10 mouse cellular contexts compared by ENCODE assay signal in genomic region chr11:87026096-87026875, GRCm38 (mm10). TPM values are rescaled to one million over a fixed set of nuclear protein-coding genes. Genes with fewer than 3 reads are reported as not detected.
DNase-seq lines count a peak whose midpoint lies in the region; ATAC-seq and TF ChIP-seq lines count a peak whose summit lies in the region.
"Had no signal": no experiment of that assay in that cellular context is flagged by ENCODE, and none has a peak within 500 bp of the region (broad histone marks: within the 10 kb centered on the region; RNA-seq: fewer than 3 reads in every experiment).

No protein-coding gene starts in this region.

- TF ChIP-seq CTCF in small intestine, adult 2 months (IDR thresholded peaks at IDR 0.05; ENCODE audit: extremely low read depth, insufficient read length, insufficient replicate concordance, low read depth, low read length) = no peak

- WGBS in limb, embryonic 15.5 days = 72% methylated on average over 9 of the region's 9 CpGs
- WGBS in limb, embryonic 10.5 days = 82% methylated on average over 9 of the region's 9 CpGs
- WGBS in large intestine, adult 2 months = 25% methylated on average over 9 of the region's 9 CpGs
- WGBS in small intestine, adult 2 months = 42% methylated on average over 9 of the region's 9 CpGs

- H3K4me3 ChIP-seq in limb, embryonic 15.5 days = no peak overlapping the region
- H3K4me3 ChIP-seq in limb, embryonic 10.5 days = no peak overlapping the region
- no peak overlapping the region for H3K4me3 ChIP-seq in small intestine, adult 2 months (ENCODE audit: low read depth, low read length)
- H3K4me3 ChIP-seq: forebrain, embryonic 15.5 days; hindbrain, embryonic 15.5 days had no signal

- no peak; the same call in 1 of the 2 replicates for TF ChIP-seq POLR2A in small intestine, adult 2 months (IDR thresholded peaks at IDR 0.05; ENCODE audit: low read depth, low read length)

- no peak for DNase-seq in limb, embryonic 10.5 days (ENCODE audit: low spot score)
- DNase-seq in heart, adult 9 months (ENCODE audit: low spot score in 2 of 2) = peak; percentile 39 to 42
- DNase-seq in large intestine, adult 2 months (ENCODE audit: low read depth, low spot score) = peak; percentile 91
- no peak for DNase-seq in layer of hippocampus, adult 9-11 months
- DNase-seq in spleen, postnatal 10 days (ENCODE audit: low spot score in 2 of 2) = no peak
- DNase-seq: cerebellum, postnatal 14 days had no signal

- no peak overlapping the region for H3K9ac ChIP-seq in limb, embryonic 15.5 days
- H3K9ac ChIP-seq: forebrain, embryonic 15.5 days; hindbrain, embryonic 15.5 days had no signal

- no peaks in the 10 kb centered on the region for H3K9me3 ChIP-seq in limb, embryonic 15.5 days
- H3K9me3 ChIP-seq in limb, embryonic 10.5 days (replicated peaks) = no peaks in the 10 kb centered on the region
- H3K9me3 ChIP-seq: forebrain, embryonic 15.5 days; hindbrain, embryonic 15.5 days had no signal

- H3K27me3 ChIP-seq in limb, embryonic 15.5 days = no peaks in the 10 kb centered on the region
- H3K27me3 ChIP-seq in limb, embryonic 10.5 days (ENCODE audit: low read depth, poor library complexity, severe bottlenecking) = no peaks in the 10 kb centered on the region
- H3K27me3 ChIP-seq in small intestine, adult 2 months (ENCODE audit: control insufficient read depth, insufficient read depth, low read length) = no peaks in the 10 kb centered on the region
- H3K27me3 ChIP-seq: forebrain, embryonic 15.5 days; hindbrain, embryonic 15.5 days had no signal

- H3K4me1 ChIP-seq in limb, embryonic 15.5 days = peaks cover 8% of the 10 kb centered on the region; the same call in 1 of the 2 replicates
- H3K4me1 ChIP-seq in limb, embryonic 10.5 days = no peaks in the 10 kb centered on the region
- peaks cover 22% of the 10 kb centered on the region; the same call in 1 of the 2 replicates for H3K4me1 ChIP-seq in small intestine, adult 2 months (ENCODE audit: control insufficient read depth, insufficient read depth, insufficient read length, low read length)
- H3K4me1 ChIP-seq: forebrain, embryonic 15.5 days; hindbrain, embryonic 15.5 days had no signal

- ATAC-seq in limb, embryonic 15.5 days (ENCODE audit: insufficient number of reproducible peaks, low FRiP score, low TSS enrichment, low read depth) = no peak
- ATAC-seq: forebrain, embryonic 15.5 days had no signal

- no peak overlapping the region for H3K4me2 ChIP-seq in limb, embryonic 15.5 days
- H3K4me2 ChIP-seq: forebrain, embryonic 15.5 days; hindbrain, embryonic 15.5 days had no signal

- H3K36me3 ChIP-seq in limb, embryonic 15.5 days = no peaks in the 10 kb centered on the region
- no peaks in the 10 kb centered on the region for H3K36me3 ChIP-seq in limb, embryonic 10.5 days
- H3K36me3 ChIP-seq in small intestine, adult 2 months (ENCODE audit: control insufficient read depth, insufficient read depth, low read length) = no peaks in the 10 kb centered on the region
- H3K36me3 ChIP-seq: forebrain, embryonic 15.5 days; hindbrain, embryonic 15.5 days had no signal

- 0 out of 2 replicates have a peak overlapping the region, but pooled peaks have one; percentile 17 for H3K27ac ChIP-seq in limb, embryonic 15.5 days
- no peak overlapping the region for H3K27ac ChIP-seq in limb, embryonic 10.5 days
- peak overlapping the region; percentile 98 for H3K27ac ChIP-seq in small intestine, adult 2 months (ENCODE audit: insufficient read depth, low read depth, low read length)
- H3K27ac ChIP-seq: forebrain, embryonic 15.5 days; hindbrain, embryonic 15.5 days had no signal

RNA-seq across cellular contexts. Expression of gene Ypel2, which starts 32.8 kb away (rescaled TPM):
- 7.9 and 8.5 TPM in 2 replicates for polyA plus RNA-seq in limb, embryonic 15.5 days (2015; fragmentation: Nextera tagmentation; extraction: Ambion mirVana)
- 3.0 and 5.5 TPM in 2 replicates for polyA plus RNA-seq in limb, embryonic 10.5 days (2016; fragmentation: Nextera tagmentation; extraction: Ambion mirVana)
- polyA plus RNA-seq in large intestine, adult 2 months (2012; rRNA removed) = 5.1 and 8.3 TPM in 2 replicates
- polyA plus RNA-seq in small intestine, adult 2 months (2012; rRNA removed) = 1.7 and 5.6 TPM in 2 replicates

RNA-seq across cellular contexts. Expression of gene Gdpd1, which starts 47.6 kb away (rescaled TPM):
- 20.7 and 21.7 TPM in 2 replicates for polyA plus RNA-seq in limb, embryonic 15.5 days (2015; fragmentation: Nextera tagmentation; extraction: Ambion mirVana)
- polyA plus RNA-seq in limb, embryonic 10.5 days (2016; fragmentation: Nextera tagmentation; extraction: Ambion mirVana) = 16.6 and 25.9 TPM in 2 replicates
- polyA plus RNA-seq in large intestine, adult 2 months (2012; rRNA removed) = 123 and 155 TPM in 2 replicates
- polyA plus RNA-seq in small intestine, adult 2 months (2012; rRNA removed) = 10.6 and 61.1 TPM in 2 replicates

Comparison
In these comparisons a context has a peak if more than half of its experiments do, and no peak if none do; other contexts are left out.
1. DNase-seq: peak in heart, adult 9 months (2 of 2) and large intestine, adult 2 months (single experiment); none in limb, embryonic 10.5 days (single experiment), layer of hippocampus, adult 9-11 months (single experiment) and spleen, postnatal 10 days (0 of 2).